Mouse (Mus musculus) spleen, adult 2 months (tissue): ENCODE measurements at regions not wholly inside any gene's neighbourhood (a gene's known extent, or its start where the extent isn't known, plus 50 kb on each side); places are given as distances from the start of the nearest gene placed in this dataset.

Source experiments
- DNase-seq, 2 experiments: peaks; one replicate each; pipeline versions ENCODE4 v3.0.0 to v3.0.0-alpha.2; 2012 to 2021; ENCODE audit warnings: low spot score in 2 of 2, low read depth in 1 of 2
- H3K27ac ChIP-seq: fragments of 200-500 bp; 2 replicates; pipeline ENCODE4 v1.5.1; 2012; ENCODE audit warnings: low read length, inconsistent platforms; ENCODE audit not compliant: insufficient read depth
- H3K27me3 ChIP-seq: fragments of 200-500 bp; 2 replicates; pipeline ENCODE4 v1.6.1; 2012; ENCODE audit warnings: mild to moderate bottlenecking, moderate library complexity, low read length, inconsistent platforms; ENCODE audit not compliant: control insufficient read depth, insufficient read depth
- H3K36me3 ChIP-seq: fragments of 200-500 bp; 2 replicates; pipeline ENCODE4 v1.6.1; 2012; ENCODE audit warnings: mild to moderate bottlenecking, low read length, inconsistent platforms; ENCODE audit not compliant: control insufficient read depth, insufficient read depth
- H3K4me1 ChIP-seq: fragments of 200-500 bp; 2 replicates; pipeline ENCODE4 v1.6.1; 2011; ENCODE audit warnings: inconsistent platforms; ENCODE audit not compliant: control insufficient read depth, insufficient read depth, insufficient read length
- H3K4me3 ChIP-seq: fragments of 200-500 bp; 2 replicates; pipeline ENCODE4 v1.5.1; 2011; ENCODE audit warnings: mild to moderate bottlenecking, inconsistent platforms; ENCODE audit not compliant: insufficient read depth, insufficient read length; ENCODE audit errors: extremely low read depth
- CTCF ChIP-seq: fragments of 200-500 bp; IDR thresholded peaks from 2 replicates; pipeline ENCODE4 v1.5.1; 2011; ENCODE audit warnings: mild to moderate bottlenecking, inconsistent platforms; ENCODE audit not compliant: insufficient read depth, insufficient read length, insufficient replicate concordance; ENCODE audit errors: extremely low read depth
- POLR2A ChIP-seq: fragments of 200-500 bp; IDR thresholded peaks from 2 replicates; pipeline ENCODE4 v1.6.1; 2011; ENCODE audit warnings: low read depth, low read length, inconsistent platforms
- WGBS: fragments of 180-500 bp; shearing (Covaris S2); methylation state at CpG from one replicate; pipeline ENCODE4 v1.1.7; 2018; 5-methylcytosine and 5-hydroxymethylcytosine counted together

- Histone ChIP-seq H3K36me3 (no peaks in the 10 kb centered on the region), H3K27me3 (no peaks in the 10 kb centered on the region), H3K4me1 (no peaks in the 10 kb centered on the region), H3K4me3 (no peak overlapping the region), H3K27ac (no peak overlapping the region)
- no peak for DNase-seq
- TF ChIP-seq POLR2A (no peak), CTCF (no peak)
- WGBS, result 79% methylated on average over 6 of the region's 6 CpGs
Measured at GRCm38 (mm10) chr16:9457574-9457973, 537.8 kb downstream of the Grin2a start.

DNA sequence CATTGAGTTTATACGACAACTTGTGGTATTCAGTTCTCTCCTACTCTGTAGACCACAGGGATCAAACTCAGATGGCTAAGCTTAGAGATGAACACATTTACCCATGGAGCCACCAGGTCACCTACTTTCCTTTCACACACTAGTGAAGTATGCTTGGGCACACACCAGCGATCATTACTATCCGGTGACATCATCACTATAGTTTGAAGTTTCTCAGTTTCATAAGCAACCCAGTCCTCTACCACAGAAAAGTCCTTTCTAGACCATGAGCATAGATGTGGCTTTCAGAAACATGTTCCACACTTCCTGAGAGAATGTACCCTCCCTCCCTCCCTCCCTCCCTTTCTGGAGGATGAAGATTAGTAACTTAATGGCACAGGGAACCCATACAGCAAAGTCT is 532.9 kb downstream of the Grin2a start:
- TF ChIP-seq CTCF, result no peak
- TF ChIP-seq POLR2A, result no peak
- no peak overlapping the region for H3K4me3 ChIP-seq
- WGBS, result 87% methylated on average over 3 of the region's 3 CpGs
- no peaks in the 10 kb centered on the region for H3K36me3 ChIP-seq
- H3K4me1 ChIP-seq, result no peaks in the 10 kb centered on the region
- H3K27me3 ChIP-seq, result no peaks in the 10 kb centered on the region
- no peak for DNase-seq
- no peak overlapping the region for H3K27ac ChIP-seq

DNA sequence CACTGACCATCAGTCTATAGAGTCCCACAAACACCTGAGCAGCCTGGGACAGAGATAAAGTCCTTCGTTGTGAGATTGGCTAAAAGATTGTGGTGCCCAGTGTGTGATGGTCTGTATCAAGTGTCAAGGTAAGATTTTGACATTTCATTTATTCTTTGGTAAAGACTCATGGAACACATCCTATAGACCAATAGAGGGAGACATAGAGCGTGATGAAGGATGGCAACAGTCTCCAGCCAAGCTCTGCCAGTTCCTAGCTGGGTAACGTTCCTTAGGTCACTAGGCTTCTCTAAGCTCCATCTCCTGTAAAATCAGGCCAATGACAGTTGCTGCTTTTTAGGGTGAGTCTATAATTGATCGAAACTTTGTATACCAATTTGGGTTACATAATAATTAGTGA is 526.0 kb downstream of the Grin2a start:
- no peaks in the 10 kb centered on the region for H3K36me3 ChIP-seq
- no peak overlapping the region for H3K4me3 ChIP-seq
- H3K27ac ChIP-seq, result no peak overlapping the region
- H3K4me1 ChIP-seq, result no peaks in the 10 kb centered on the region
- TF ChIP-seq CTCF, result no peak
- TF ChIP-seq POLR2A, result no peak
- DNase-seq, result no peak
- WGBS, result 66% methylated on average over 4 of the region's 4 CpGs
- no peaks in the 10 kb centered on the region for H3K27me3 ChIP-seq

GRCm38 (mm10) chr16:9485291-9485690 is 510.1 kb downstream of the Grin2a start:
- 63% methylated on average over 1 of the region's 1 CpGs for WGBS
- TF ChIP-seq POLR2A (no peak), CTCF (no peak)
- Histone ChIP-seq H3K27me3 (no peaks in the 10 kb centered on the region), H3K4me1 (no peaks in the 10 kb centered on the region), H3K36me3 (no peaks in the 10 kb centered on the region), H3K27ac (no peak overlapping the region), H3K4me3 (no peak overlapping the region)
- no peak for DNase-seq

GRCm38 (mm10) chr16:9498301-9498700 is 497.1 kb downstream of the Grin2a start:
- H3K27me3 ChIP-seq, result no peaks in the 10 kb centered on the region
- no peak for TF ChIP-seq CTCF
- no peak for TF ChIP-seq POLR2A
- no peaks in the 10 kb centered on the region for H3K36me3 ChIP-seq
- 12% methylated on average over 2 of the region's 2 CpGs for WGBS
- H3K4me3 ChIP-seq, result no peak overlapping the region
- no peak overlapping the region for H3K27ac ChIP-seq
- DNase-seq, result no peak
- H3K4me1 ChIP-seq, result no peaks in the 10 kb centered on the region

DNA sequence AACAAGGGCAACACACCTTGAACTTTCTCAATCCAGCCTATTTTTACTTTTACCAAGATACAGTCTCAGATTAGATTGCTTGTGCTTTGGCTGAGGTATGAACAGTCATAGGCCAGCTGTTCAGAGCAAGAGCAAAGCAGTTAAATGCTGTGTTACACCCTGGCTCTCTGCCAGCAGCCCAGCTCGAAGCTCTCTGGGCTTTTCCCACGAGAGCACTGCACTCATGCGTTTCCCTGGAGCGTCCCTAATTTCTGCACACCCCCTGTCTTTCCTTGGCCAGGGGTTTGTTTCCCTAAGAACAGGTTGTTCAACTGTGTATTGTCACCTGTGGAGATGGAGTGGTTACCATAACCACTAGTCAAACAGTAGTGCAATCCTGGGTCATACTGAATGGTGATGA is 493.6 kb downstream of the Grin2a start:
- Histone ChIP-seq H3K4me3 (no peak overlapping the region), H3K27ac (no peak overlapping the region), H3K27me3 (no peaks in the 10 kb centered on the region), H3K36me3 (no peaks in the 10 kb centered on the region), H3K4me1 (no peaks in the 10 kb centered on the region)
- WGBS, result 67% methylated on average over 4 of the region's 4 CpGs
- no peak for DNase-seq
- TF ChIP-seq POLR2A (no peak), CTCF (no peak)

DNA sequence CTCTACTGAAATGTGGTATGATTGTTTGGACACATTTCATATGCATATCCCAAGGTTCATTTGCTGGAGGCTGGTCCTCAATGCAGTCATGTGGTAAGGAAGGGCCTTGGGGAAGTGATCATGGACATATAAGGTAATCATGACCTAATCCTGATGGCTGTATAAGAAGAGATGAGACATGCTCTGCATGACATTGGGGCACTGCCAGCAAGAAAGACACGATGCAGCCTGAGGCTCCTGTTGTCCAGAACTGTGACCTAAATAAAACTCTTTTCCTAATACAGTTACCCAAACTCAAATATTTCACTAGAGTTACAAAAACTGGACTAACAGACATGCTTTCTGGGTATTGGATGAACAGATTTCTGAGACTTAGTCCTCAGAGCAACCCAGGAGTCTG is 485.7 kb downstream of the Grin2a start:
- H3K4me3 ChIP-seq, result no peak overlapping the region
- H3K36me3 ChIP-seq, result no peaks in the 10 kb centered on the region
- 82% methylated on average over 1 of the region's 1 CpGs for WGBS
- no peak overlapping the region for H3K27ac ChIP-seq
- H3K4me1 ChIP-seq, result no peaks in the 10 kb centered on the region
- H3K27me3 ChIP-seq, result no peaks in the 10 kb centered on the region
- TF ChIP-seq POLR2A, result no peak
- no peak for TF ChIP-seq CTCF
- DNase-seq, result no peak
